Mouse (Mus musculus): Measurements from ENCODE around the gene Abo. TPM values are rescaled to one million over a fixed set of nuclear protein-coding genes. Genes with fewer than 3 reads are reported as not detected.

Abo gene
- polyA plus RNA-seq (2015; fragmentation: Nextera tagmentation; extraction: Ambion mirVana) = not detected in 2 replicates

DNA sequence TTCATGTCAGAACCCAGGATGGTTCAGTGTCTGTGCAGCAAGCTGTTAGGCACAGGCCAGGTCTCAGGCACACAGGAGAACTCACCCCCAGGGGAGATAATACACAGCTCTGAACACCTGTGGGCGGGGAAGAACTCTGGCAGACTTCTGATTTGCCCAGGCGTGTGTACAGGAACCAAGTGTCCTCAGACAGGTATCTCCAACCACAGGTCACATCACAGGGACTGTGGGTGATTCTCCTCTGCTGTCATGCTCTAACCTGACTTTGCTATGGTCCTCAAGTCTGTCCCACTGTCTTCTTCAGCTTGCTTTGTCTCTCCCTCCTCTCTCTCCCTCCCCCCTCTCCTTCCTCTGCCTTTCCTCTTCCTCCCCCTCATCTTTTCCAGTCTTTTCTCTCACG is at the start of gene Abo:
Abo (minus strand) TSS at position 101 of the 400 bp plus-strand sequence.
- Histone ChIP-seq H3K27me3 (replicated peaks) (peaks cover 12% of the 10 kb centered on the region), H3K9ac (no peak within 1 kb of the TSS), H3K9me3 (no peaks in the 10 kb centered on the region), H3K4me2 (no peak within 1 kb of the TSS), H3K4me3 (no peak within 1 kb of the TSS), H3K36me3 (no peaks in the 10 kb centered on the region), H3K4me1 (no peaks in the 10 kb centered on the region), H3K27ac (replicated peaks) (no peak within 1 kb of the TSS)
- ATAC-seq (ENCODE audit: extremely low read depth, insufficient number of reproducible peaks, low FRiP score, low TSS enrichment) = no peak
- WGBS = 51% methylated on average over 3 of the region's 3 CpGs

DNA sequence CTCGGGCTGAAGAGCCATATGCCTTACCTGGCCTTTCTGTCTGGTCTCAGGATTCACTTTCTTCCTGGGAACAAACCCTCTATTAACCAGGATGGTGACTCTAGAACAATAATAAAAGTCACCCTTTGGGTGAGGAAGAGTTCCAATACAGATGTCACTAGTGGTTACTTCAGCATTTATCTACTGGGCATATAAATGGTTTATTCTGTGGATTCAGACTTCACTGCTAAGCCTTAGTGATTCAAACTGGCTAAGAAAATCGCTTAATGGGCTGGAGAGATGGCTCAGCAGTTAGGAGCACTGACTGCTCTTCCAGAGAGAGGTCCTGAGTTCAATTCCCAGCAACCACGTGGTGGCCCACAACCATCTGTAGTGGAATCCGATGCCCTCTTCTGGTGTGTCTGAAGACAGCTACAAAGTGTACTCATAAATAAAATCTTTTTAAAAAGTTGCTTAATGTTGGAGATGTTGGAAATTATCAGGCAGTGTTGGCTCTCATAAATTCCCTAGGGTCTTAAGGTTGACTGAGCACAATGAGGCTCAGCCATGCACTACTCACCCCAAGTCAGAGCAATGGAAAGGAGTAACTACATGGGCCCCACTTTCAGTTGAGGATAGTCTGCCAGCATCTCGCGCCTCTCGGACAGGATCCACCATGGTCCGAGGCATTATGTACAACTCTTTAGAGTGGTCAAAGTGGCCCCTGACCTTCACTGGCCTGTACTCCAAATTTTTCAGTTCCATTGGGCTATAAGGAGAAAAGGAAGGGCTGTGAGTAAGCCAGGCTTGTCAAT is 49.6 kb upstream of the Abo start:
- ATAC-seq (ENCODE audit: extremely low read depth, insufficient number of reproducible peaks, low FRiP score, low TSS enrichment) = no peak
- Histone ChIP-seq H3K27me3 (replicated peaks) (no peaks in the 10 kb centered on the region), H3K4me2 (no peak overlapping the region), H3K4me1 (peaks cover 57% of the 10 kb centered on the region), H3K4me3 (no peak overlapping the region), H3K36me3 (peaks cover 50% of the 10 kb centered on the region), H3K9me3 (no peaks in the 10 kb centered on the region), H3K27ac (replicated peaks) (no peak overlapping the region), H3K9ac (no peak overlapping the region)
- WGBS = 61% methylated on average over 8 of the region's 8 CpGs

DNA sequence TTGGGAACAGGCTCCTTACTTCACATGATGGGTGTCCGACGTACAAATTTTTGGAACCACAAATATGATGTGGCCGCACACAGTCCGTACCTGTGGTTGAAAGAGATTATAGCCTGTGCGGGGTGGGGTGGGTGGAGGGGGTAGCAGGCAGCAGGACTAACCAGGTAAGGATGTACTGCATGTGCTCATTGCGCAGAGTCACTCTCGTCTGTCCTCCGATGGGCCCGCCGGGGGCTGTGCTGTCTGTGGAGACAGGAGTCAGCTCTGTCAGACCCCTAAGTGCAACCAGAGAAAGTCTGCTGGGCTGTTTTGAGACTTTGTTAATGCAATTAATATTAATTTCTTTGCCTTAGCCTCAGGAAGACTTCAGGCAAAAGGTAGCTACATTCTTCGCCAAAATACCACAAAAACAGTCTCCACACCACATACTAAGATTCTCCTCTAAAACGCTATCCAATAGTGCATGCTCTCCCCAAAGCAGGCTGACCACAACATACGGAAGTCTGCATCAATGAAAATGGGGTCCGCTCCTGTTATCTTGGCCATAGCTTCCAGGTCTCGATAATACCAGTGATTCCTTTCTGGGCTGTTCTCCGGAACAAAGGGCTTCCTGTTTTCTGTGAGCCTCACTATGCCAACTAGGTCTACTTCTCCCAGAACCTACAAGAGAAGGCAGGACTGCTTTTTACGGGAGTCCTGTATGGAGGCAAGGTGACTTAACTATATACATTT is 48.8 kb upstream of the Abo start:
- Histone ChIP-seq H3K4me2 (no peak overlapping the region), H3K27me3 (replicated peaks) (no peaks in the 10 kb centered on the region), H3K4me3 (peak overlapping the region; percentile 3; the same call in 1 of the 2 replicates), H3K9me3 (no peaks in the 10 kb centered on the region), H3K4me1 (peaks cover 64% of the 10 kb centered on the region), H3K9ac (no peak overlapping the region), H3K27ac (replicated peaks) (no peak overlapping the region), H3K36me3 (peaks cover 42% of the 10 kb centered on the region)
- no peak for ATAC-seq (ENCODE audit: extremely low read depth, insufficient number of reproducible peaks, low FRiP score, low TSS enrichment)
- 73% methylated on average over 17 of the region's 17 CpGs for WGBS

DNA sequence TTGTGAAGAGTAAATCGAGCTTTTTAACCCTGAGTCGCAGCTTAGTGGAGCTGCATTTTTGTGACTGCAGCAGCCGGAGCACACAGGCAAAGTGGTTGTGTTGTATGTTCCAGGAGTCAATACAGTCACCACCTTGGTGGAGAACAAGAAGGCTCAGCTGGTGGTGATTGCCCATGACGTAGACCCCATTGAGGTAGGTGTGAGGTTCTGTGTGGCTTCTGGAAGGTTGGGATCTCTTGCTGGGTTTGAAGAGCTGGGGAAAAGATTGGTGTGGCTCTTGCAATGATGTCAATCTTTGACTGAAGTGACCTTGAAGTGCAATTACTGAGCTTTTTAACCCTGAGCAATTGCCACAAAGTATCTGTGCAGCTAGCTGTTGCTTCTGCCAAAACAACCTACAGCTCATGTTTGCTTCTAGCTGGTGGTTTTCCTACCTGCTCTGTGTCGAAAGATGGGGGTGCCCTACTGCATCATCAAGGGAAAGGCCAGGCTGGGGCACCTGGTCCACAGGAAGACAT is 47.5 kb upstream of the Abo start:
- Histone ChIP-seq H3K36me3 (peaks cover 47% of the 10 kb centered on the region), H3K27me3 (replicated peaks) (no peaks in the 10 kb centered on the region), H3K27ac (replicated peaks) (no peak overlapping the region), H3K4me3 (peak overlapping the region; percentile 96), H3K9me3 (no peaks in the 10 kb centered on the region), H3K4me2 (peak overlapping the region; percentile 86), H3K9ac (peak overlapping the region; percentile 100), H3K4me1 (peaks cover 63% of the 10 kb centered on the region)
- WGBS = 67% methylated on average over 5 of the region's 5 CpGs
- ATAC-seq (ENCODE audit: extremely low read depth, insufficient number of reproducible peaks, low FRiP score, low TSS enrichment) = no peak

DNA sequence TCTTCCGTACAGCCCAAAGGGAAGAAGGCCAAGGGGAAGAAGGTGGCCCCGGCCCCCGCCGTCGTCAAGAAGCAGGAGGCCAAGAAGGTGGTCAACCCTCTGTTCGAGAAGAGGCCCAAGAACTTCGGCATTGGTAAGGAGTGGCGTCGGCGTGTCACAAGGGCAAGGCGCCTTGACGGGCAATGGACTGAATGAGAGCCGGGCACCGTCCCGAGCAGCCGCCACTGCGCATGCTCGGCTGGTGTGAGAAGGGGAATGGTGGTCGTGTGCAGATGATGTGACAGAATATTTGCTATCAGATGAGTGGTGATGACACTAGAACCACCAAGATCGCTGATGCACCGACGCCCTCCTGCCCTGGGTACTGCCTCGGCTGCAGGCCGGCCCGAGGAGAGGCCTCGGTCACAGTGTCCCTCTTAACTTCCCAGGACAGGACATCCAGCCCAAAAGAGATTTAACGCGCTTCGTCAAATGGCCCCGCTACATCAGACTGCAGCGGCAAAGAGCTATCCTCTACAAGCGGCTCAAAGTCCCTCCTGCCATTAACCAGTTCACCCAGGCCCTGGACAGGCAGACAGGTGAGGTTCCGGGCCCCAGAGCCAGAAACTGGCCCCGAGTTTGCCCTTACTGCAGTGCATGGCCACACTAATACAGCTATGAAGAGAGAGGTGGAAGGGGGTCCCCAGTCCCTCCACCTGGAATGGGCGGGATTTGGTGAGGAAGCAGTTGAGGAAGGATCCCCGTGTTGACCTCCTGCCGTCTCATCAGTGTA is 46.4 kb upstream of the Abo start:
- Histone ChIP-seq H3K27ac (replicated peaks) (peak overlapping the region; percentile 94), H3K4me1 (peaks cover 56% of the 10 kb centered on the region), H3K9ac (peak overlapping the region; percentile 100), H3K36me3 (peaks cover 58% of the 10 kb centered on the region), H3K9me3 (no peaks in the 10 kb centered on the region), H3K4me2 (peak overlapping the region; percentile 86), H3K4me3 (peak overlapping the region; percentile 96), H3K27me3 (replicated peaks) (no peaks in the 10 kb centered on the region)
- peak; percentile 35; the same call in 1 of the 2 replicates for ATAC-seq (ENCODE audit: extremely low read depth, insufficient number of reproducible peaks, low FRiP score, low TSS enrichment)
- under 1% methylated on average over 37 of the region's 37 CpGs for WGBS

DNA sequence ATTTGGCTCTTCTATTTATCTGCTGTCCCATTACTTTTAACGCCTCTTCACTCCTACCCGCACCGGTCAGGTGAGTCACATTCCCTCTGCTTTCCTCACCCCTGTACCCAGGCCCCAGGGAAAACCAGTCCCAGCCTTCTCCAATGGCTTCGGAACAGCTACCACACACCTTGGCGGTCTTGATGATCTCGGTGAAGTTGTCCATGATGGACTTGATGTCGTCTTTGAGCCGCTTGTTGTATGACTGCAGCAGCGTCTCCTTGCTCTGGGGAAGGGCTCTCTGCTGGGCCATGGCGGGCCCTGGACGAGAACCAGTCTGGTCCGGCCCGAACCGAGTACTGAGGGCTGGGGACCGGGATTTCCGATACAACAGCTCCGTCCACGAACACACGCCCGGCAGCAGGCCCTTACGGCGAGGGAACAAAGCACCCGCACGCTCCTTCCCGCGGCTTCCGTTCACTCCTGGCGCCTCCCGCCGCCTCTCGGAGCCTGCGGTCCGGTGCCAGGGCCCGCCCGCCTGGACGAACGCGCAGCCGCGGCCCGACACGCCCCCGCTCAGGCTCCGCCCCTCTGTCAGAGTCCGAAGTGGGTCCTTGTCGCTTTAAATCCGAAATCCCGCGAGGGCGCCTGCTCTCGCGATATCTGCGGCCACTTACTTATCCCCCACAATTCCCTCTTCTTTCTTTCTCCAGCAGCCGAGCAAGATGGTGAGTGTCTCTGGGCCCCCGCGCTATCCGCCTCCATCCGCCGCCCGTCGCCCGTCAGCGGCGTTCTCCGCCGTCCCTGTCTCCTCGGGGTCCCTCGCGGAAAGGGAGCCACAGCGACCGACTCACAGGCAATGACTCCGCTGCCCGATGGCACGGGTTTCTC is 45.6 kb upstream of the Abo start, which contains the start of the genes Med22 and Rpl7a:
Med22 (minus strand) TSS at position 554 of the 870 bp plus-strand sequence.
Rpl7a (plus strand) TSS at position 641 of the 870 bp plus-strand sequence.
- under 1% methylated on average over 74 of the region's 74 CpGs for WGBS
- H3K27me3 ChIP-seq (replicated peaks) = no peaks in the 10 kb centered on the region
- H3K4me1 ChIP-seq = peaks cover 51% of the 10 kb centered on the region
- no peaks in the 10 kb centered on the region for H3K9me3 ChIP-seq
- H3K4me2 ChIP-seq = peak within 1 kb of the TSS; percentile 90
- ATAC-seq (ENCODE audit: extremely low read depth, insufficient number of reproducible peaks, low FRiP score, low TSS enrichment) = peak; percentile 95
- peak within 1 kb of the TSS; percentile 96 for H3K4me3 ChIP-seq
- H3K9ac ChIP-seq = peak within 1 kb of the TSS; percentile 100
- peak within 1 kb of the TSS; percentile 94 for H3K27ac ChIP-seq (replicated peaks)
- H3K36me3 ChIP-seq = peaks cover 67% of the 10 kb centered on the region

DNA sequence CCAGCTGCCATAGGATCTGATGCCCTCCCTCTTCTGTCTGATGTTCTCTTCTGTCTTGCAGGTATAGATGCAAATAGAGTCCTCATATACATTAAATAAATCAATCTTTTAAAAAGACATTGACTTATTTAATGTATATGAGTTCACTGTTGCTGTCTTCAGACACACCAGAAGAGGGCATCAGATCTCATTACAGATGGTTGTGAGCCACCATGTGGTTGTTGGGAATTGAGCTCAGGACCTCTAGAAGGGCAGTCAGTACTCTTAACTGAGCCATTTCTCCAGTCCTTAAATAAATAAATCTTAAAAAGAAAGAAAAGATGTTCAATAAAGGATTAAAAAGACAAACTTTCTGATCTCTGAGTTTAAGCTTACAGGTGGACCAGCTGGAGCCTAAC is 44.6 kb upstream of the Abo start:
- no peak for ATAC-seq (ENCODE audit: extremely low read depth, insufficient number of reproducible peaks, low FRiP score, low TSS enrichment)
- no peaks in the 10 kb centered on the region for H3K9me3 ChIP-seq
- no peaks in the 10 kb centered on the region for H3K27me3 ChIP-seq (replicated peaks)
- H3K27ac ChIP-seq (replicated peaks) = peak overlapping the region; percentile 94
- H3K9ac ChIP-seq = peak overlapping the region; percentile 94
- H3K4me3 ChIP-seq = peak overlapping the region; percentile 96
- peaks cover 73% of the 10 kb centered on the region for H3K36me3 ChIP-seq
- peaks cover 42% of the 10 kb centered on the region for H3K4me1 ChIP-seq
- peak overlapping the region; percentile 90 for H3K4me2 ChIP-seq

DNA sequence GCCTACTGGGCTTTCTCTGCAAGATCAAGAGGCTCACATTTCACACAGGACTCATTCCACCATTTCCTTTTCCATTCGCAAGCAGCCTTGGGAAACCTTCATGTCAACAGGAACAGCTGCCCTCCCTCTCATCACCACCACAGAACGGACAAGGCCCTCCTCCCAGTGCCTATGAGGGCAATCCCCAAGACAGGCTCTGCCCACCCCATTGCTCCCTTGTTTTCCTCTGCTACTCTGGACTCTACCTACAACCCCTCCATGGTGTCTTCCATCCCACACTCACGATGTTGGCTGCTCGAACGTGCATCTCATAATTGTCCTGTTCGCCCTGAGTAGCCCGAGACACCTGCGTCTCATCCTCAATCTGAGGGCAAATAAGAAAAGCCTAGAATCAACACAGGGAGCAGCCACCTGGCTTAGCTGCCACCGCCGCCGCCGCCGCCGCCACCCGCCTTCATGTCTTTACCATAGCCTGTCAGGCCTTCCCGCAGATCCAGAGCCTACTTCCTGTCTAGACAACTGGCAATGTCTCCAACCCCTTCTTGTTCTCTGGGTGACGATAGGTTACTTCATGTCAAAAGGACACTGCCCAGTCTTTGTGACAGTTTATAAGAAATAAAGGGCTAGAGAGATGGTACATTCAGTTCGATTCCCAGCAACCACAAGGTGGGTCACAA is 44.1 kb upstream of the Abo start:
- no peak for ATAC-seq (ENCODE audit: extremely low read depth, insufficient number of reproducible peaks, low FRiP score, low TSS enrichment)
- Histone ChIP-seq H3K9me3 (no peaks in the 10 kb centered on the region), H3K4me3 (peak overlapping the region; percentile 96), H3K4me1 (peaks cover 43% of the 10 kb centered on the region), H3K27me3 (replicated peaks) (no peaks in the 10 kb centered on the region), H3K9ac (peak overlapping the region; percentile 94), H3K27ac (replicated peaks) (no peak overlapping the region; the same call in 1 of the 2 replicates), H3K4me2 (peak overlapping the region; percentile 90), H3K36me3 (peaks cover 67% of the 10 kb centered on the region)
- WGBS = 76% methylated on average over 18 of the region's 18 CpGs

DNA sequence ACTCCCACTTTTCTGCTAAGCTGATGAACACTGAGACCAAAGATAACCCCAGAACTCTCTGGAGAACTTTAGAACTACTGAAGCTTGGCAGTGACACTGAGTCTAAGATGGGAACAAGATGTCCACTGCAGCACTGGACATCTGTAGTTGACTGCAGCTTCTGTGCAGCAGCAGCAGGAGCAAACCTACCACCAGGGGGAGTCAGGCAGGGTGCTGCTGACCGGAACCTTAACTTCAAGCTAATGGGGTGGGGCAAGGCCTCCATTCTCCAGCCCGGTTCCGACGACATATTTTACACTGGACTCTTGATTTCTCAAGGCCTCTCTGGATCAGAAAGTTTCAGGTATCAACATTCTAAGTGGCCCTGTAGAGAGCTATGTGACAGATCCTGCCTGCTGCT is 42.3 kb upstream of the Abo start:
- WGBS = 56% methylated on average over 4 of the region's 4 CpGs
- no peaks in the 10 kb centered on the region for H3K9me3 ChIP-seq
- peaks cover 50% of the 10 kb centered on the region for H3K36me3 ChIP-seq
- ATAC-seq (ENCODE audit: extremely low read depth, insufficient number of reproducible peaks, low FRiP score, low TSS enrichment) = no peak
- no peaks in the 10 kb centered on the region for H3K27me3 ChIP-seq (replicated peaks)
- H3K4me2 ChIP-seq = no peak overlapping the region
- no peak overlapping the region for H3K9ac ChIP-seq
- peaks cover 42% of the 10 kb centered on the region for H3K4me1 ChIP-seq
- no peak overlapping the region for H3K4me3 ChIP-seq
- no peak overlapping the region for H3K27ac ChIP-seq (replicated peaks)

DNA sequence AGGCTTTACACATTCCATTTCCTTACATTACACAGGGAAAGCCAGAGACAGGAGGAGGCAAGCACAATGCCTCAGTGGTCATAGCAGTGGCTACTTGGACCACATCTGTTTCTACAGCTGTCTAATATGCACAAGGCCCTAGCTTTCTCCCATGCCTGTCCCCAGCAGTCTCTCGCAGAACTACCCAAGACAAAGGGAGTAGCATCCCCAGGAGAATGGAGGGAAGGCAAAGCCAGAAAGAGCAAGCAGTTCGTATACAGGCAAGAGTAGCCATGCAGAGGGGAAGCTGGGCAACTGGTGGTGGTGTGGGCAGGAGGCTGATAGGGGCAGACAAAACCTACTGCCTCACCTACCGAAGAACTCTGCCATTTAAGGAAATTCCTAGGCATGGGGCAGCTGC is 41.7 kb upstream of the Abo start:
- no peak overlapping the region for H3K27ac ChIP-seq (replicated peaks)
- no peak for ATAC-seq (ENCODE audit: extremely low read depth, insufficient number of reproducible peaks, low FRiP score, low TSS enrichment)
- no peak overlapping the region for H3K9ac ChIP-seq
- H3K9me3 ChIP-seq = no peaks in the 10 kb centered on the region
- no peaks in the 10 kb centered on the region for H3K27me3 ChIP-seq (replicated peaks)
- H3K36me3 ChIP-seq = peaks cover 43% of the 10 kb centered on the region
- 89% methylated on average over 3 of the region's 3 CpGs for WGBS
- peaks cover 42% of the 10 kb centered on the region for H3K4me1 ChIP-seq
- no peak overlapping the region for H3K4me2 ChIP-seq
- H3K4me3 ChIP-seq = no peak overlapping the region
